Comparison of ENCODE assay signal across 26 mouse cellular contexts in genomic region chr2:52986354-52986753, GRCm38 (mm10).
"Had no signal": no experiment of that assay in that cellular context is flagged by ENCODE, and none has a peak within 500 bp of the region (broad histone marks: within the 10 kb centered on the region; RNA-seq: fewer than 3 reads in every experiment).

No protein-coding gene starts in this region.

- H3K4me3 ChIP-seq: embryonic facial prominence, embryonic 10.5 days; embryonic facial prominence, embryonic 12.5 days; embryonic facial prominence, embryonic 13.5 days; embryonic facial prominence, embryonic 15.5 days; erythroblast, embryonic 14.5 days; forebrain, embryonic 10.5 days; forebrain, embryonic 12.5 days; forebrain, embryonic 13.5 days; forebrain, embryonic 15.5 days; gastrocnemius, adult 2 months; heart, adult 2 months had no signal

- DNase-seq: cerebellum, adult 2 months; cerebellum, adult 8-10 months; cerebellum, adult 9-10 months; cerebellum, adult 9-11 months; cerebellum, postnatal 10 days; cerebellum, postnatal 14 days; cerebellum, postnatal 25 days; cerebellum, postnatal 36 days; embryo, embryonic 11 days; forebrain, postnatal 0 days; gastrocnemius, adult 2 months; gastrocnemius, postnatal 10 days; gastrocnemius, postnatal 14 days; gastrocnemius, postnatal 25 days; gastrocnemius, postnatal 36 days; heart, adult 18-20 months; heart, adult 2 months had no signal

- H3K27ac ChIP-seq: embryonic facial prominence, embryonic 12.5 days; embryonic facial prominence, embryonic 13.5 days; embryonic facial prominence, embryonic 15.5 days; forebrain, embryonic 10.5 days; forebrain, embryonic 12.5 days; forebrain, embryonic 13.5 days; forebrain, embryonic 15.5 days; gastrocnemius, adult 2 months; heart, adult 2 months had no signal
